Mouse (Mus musculus) CH12.LX (cell line): ENCODE measurements around the gene Zfand4. TPM values are rescaled to one million over a fixed set of nuclear protein-coding genes. Genes with fewer than 3 reads are reported as not detected.

ENCODE experiments used
- DNase-seq: peaks from one replicate; pipeline ENCODE4 v3.0.0-alpha.2; 2013; ENCODE audit errors: extremely low read depth
- H3K27ac ChIP-seq: 2 replicates; pipeline ENCODE4 v1.5.1; 2012; ENCODE audit warnings: low read depth, mild to moderate bottlenecking, control low read depth, moderate library complexity; ENCODE audit not compliant: insufficient read depth
- H3K27me3 ChIP-seq: replicated peaks from 2 replicates; pipeline ENCODE3; 2012; ENCODE audit warnings: inconsistent platforms
- H3K36me3 ChIP-seq, 2 experiments: replicated peaks in 1 of 2; 2 replicates each; pipeline versions ENCODE3 to v1.6.1; 2012; ENCODE audit warnings: inconsistent platforms in 1 of 2, low read length in 1 of 2, mild to moderate bottlenecking in 1 of 2, mixed read lengths in 1 of 2, moderate library complexity in 1 of 2; ENCODE audit not compliant: control insufficient read depth in 1 of 2, insufficient read depth in 1 of 2
- H3K4me1 ChIP-seq, 2 experiments: 2 replicates each; pipeline ENCODE4 v1.6.1; 2012; ENCODE audit warnings: inconsistent platforms in 1 of 2, moderate library complexity in 1 of 2; ENCODE audit not compliant: insufficient read depth in 2 of 2, control insufficient read depth in 1 of 2
- H3K4me2 ChIP-seq: 2 replicates; pipeline ENCODE4 v1.6.1; 2012; ENCODE audit warnings: low read depth, mild to moderate bottlenecking, control low read depth; ENCODE audit not compliant: poor library complexity, insufficient read depth, severe bottlenecking
- H3K4me3 ChIP-seq, 3 experiments: fragments of 150-350 bp in 1 of 3; sonication (generic) in 1 of 3; replicated peaks in 1 of 3; 2 replicates each; pipeline versions ENCODE3 to v1.5.1; 2011 to 2012; ENCODE audit warnings: low read depth in 2 of 3, low read length in 2 of 3, mild to moderate bottlenecking in 2 of 3, moderate library complexity in 2 of 3, control low read depth in 1 of 3, improper control_type of control experiment in 1 of 3, inconsistent platforms in 1 of 3, mixed read lengths in 1 of 3; ENCODE audit not compliant: poor library complexity in 1 of 3
- H3K79me2 ChIP-seq: replicated peaks from 2 replicates; pipeline ENCODE4 v1.6.1; 2012; ENCODE audit warnings: mild to moderate bottlenecking, moderate library complexity; ENCODE audit not compliant: control insufficient read depth, poor library complexity, insufficient read depth, severe bottlenecking; ENCODE audit errors: extremely low read depth
- H3K9ac ChIP-seq: 2 replicates; pipeline ENCODE4 v1.6.1; 2012; ENCODE audit warnings: low read depth, mild to moderate bottlenecking, control low read depth, moderate library complexity; ENCODE audit not compliant: insufficient read depth
- H3K9me3 ChIP-seq: replicated peaks from 2 replicates; pipeline ENCODE3; 2012; ENCODE audit warnings: low read length, inconsistent platforms, mixed read lengths
- BHLHE40 ChIP-seq: IDR thresholded peaks from 2 replicates; pipeline ENCODE4 v1.6.1; 2011; ENCODE audit warnings: mild to moderate bottlenecking, low read depth, low read length, improper control_type of control experiment
- CHD1 ChIP-seq: IDR thresholded peaks from 2 replicates; pipeline ENCODE4 v1.6.1; 2012; ENCODE audit warnings: low read depth, low read length, improper control_type of control experiment, inconsistent platforms
- CHD2 ChIP-seq: IDR thresholded peaks from 2 replicates; pipeline ENCODE4 v1.6.1; 2011; ENCODE audit warnings: low read length, improper control_type of control experiment
- E2F4 ChIP-seq: IDR thresholded peaks from 2 replicates; pipeline ENCODE4 v1.6.1; 2011; ENCODE audit warnings: low read depth, low read length, improper control_type of control experiment; ENCODE audit not compliant: insufficient replicate concordance
- EP300 ChIP-seq: IDR thresholded peaks from 2 replicates; pipeline ENCODE4 v1.6.1; 2011; ENCODE audit warnings: low read length, improper control_type of control experiment
- ETS1 ChIP-seq: conservative IDR thresholded peaks from 2 replicates; pipeline ENCODE4 v1.6.1; 2012; ENCODE audit warnings: low read depth, mild to moderate bottlenecking, inconsistent platforms, low read length, improper control_type of control experiment, moderate library complexity
- HCFC1 ChIP-seq: IDR thresholded peaks from 2 replicates; pipeline ENCODE4 v1.6.1; 2012; ENCODE audit warnings: low read depth, mild to moderate bottlenecking, inconsistent platforms, low read length, improper control_type of control experiment
- IRF4 ChIP-seq: IDR thresholded peaks from 2 replicates; pipeline ENCODE4 v1.6.1; 2014; ENCODE audit warnings: low read depth, mild to moderate bottlenecking, inconsistent platforms, low read length, improper control_type of control experiment
- JUN ChIP-seq: IDR thresholded peaks from 2 replicates; pipeline ENCODE4 v1.6.1; 2011; ENCODE audit warnings: low read depth, mild to moderate bottlenecking, low read length, improper control_type of control experiment, moderate library complexity; ENCODE audit not compliant: insufficient read depth
- JUND ChIP-seq: conservative IDR thresholded peaks from 2 replicates; pipeline ENCODE4 v1.6.1; 2011; ENCODE audit warnings: low read depth, low read length, improper control_type of control experiment
- MAFK ChIP-seq: IDR thresholded peaks from 2 replicates; pipeline ENCODE4 v1.6.1; 2011; ENCODE audit warnings: low read length, improper control_type of control experiment; ENCODE audit not compliant: insufficient replicate concordance
- MAX ChIP-seq: IDR thresholded peaks from 2 replicates; pipeline ENCODE4 v1.6.1; 2011; ENCODE audit warnings: low read length, improper control_type of control experiment
- MEF2A ChIP-seq: IDR thresholded peaks from 2 replicates; pipeline ENCODE4 v1.6.1; 2014; ENCODE audit warnings: low read depth, mild to moderate bottlenecking, inconsistent platforms, low read length, improper control_type of control experiment, borderline replicate concordance
- NELFE ChIP-seq: IDR thresholded peaks from 2 replicates; pipeline ENCODE4 v1.6.1; 2011; ENCODE audit warnings: low read depth, low read length, improper control_type of control experiment
- PAX5 ChIP-seq: IDR thresholded peaks from 2 replicates; pipeline ENCODE4 v1.6.1; 2012; ENCODE audit warnings: low read length, inconsistent platforms, mixed read lengths
- RAD21 ChIP-seq: IDR thresholded peaks from 2 replicates; pipeline ENCODE4 v1.6.1; 2011; ENCODE audit warnings: low read depth, mild to moderate bottlenecking, low read length, improper control_type of control experiment, moderate library complexity
- SIN3A ChIP-seq: IDR thresholded peaks from 2 replicates; pipeline ENCODE4 v1.6.1; 2012; ENCODE audit warnings: low read length, improper control_type of control experiment, inconsistent platforms
- SMC3 ChIP-seq: IDR thresholded peaks from 2 replicates; pipeline ENCODE4 v1.6.1; 2011; ENCODE audit warnings: low read depth, low read length, improper control_type of control experiment
- UBTF ChIP-seq: IDR thresholded peaks from 2 replicates; pipeline ENCODE4 v1.6.1; 2012; ENCODE audit warnings: low read depth, mild to moderate bottlenecking, inconsistent platforms, low read length, improper control_type of control experiment, moderate library complexity
- ZC3H11A ChIP-seq: IDR thresholded peaks from 2 replicates; pipeline ENCODE4 v1.6.1; 2012; ENCODE audit warnings: low read depth, mild to moderate bottlenecking, inconsistent platforms, low read length, improper control_type of control experiment
- dilution Hi-C: fragments of 300-500 bp; cut with MboI; formaldehyde crosslinking; loops from 2 replicates; pipeline ENCODE4 v1.14.3; 2020; ENCODE audit warnings: low sequenced_read_pairs; ENCODE audit not compliant: extremely low pct_unique_long_range_greater_than_20kb, extremely low pct_ligation_motif_present
- in situ Hi-C: fragments of 300-500 bp; cut with MboI; formaldehyde crosslinking; loops from 3 replicates; pipeline ENCODE4 v1.14.3; 2019; ENCODE audit warnings: low sequenced_read_pairs, low pct_ligation_motif_present, low pct_unique_long_range_greater_than_20kb, mixed read lengths
- polyA plus RNA-seq: library from polyadenylated mRNA; unstranded; fragments of >175 nt; gene quantifications from 2 replicates; pipeline ENCODE4 v1.2.1, GENCODE M21; 2012; ENCODE audit warnings: low read depth; ENCODE audit not compliant: insufficient read length
- total RNA-seq, 2 experiments: library from RNA; depleted of rRNA; stranded (reverse); fragments of 300-350 nt in 1 of 2; fragments of >200 nt in 1 of 2; gene quantifications; 2 replicates each; pipeline ENCODE4 v1.2.3; 2012 to 2014

Gene Zfand4
- total and polyA plus RNA-seq, 3 experiments: 2.2 to 3.8 (median 3.1) TPM

DNA sequence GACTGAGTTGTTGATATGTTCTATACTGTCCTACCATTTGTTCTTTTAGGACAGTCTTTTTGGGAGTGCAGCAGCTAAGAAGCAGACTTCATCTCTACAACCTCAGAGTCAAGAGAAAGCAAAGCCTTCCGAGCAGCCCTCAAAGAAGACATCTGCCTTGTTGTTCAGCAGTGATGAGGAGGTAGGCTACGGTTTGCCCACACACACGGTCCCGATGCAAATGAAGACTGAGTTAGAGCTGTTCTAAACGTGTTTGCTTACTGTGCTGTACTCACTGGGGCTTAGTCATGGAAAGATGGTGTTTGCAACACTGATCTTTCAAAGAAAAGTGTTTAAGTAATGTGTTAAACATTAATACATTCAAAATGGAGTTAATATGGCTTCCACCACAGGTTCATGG, 25.9 kb upstream of the Zfand4 start:
- DNase-seq: no peak
- H3K79me2 ChIP-seq: no peaks in the 10 kb centered on the region
- H3K4me3 ChIP-seq: no peak overlapping the region
- H3K9ac ChIP-seq: no peak overlapping the region
- no peaks in the 10 kb centered on the region for H3K9me3 ChIP-seq
- dilution Hi-C loops: no loop called here
- peaks cover 5 to 37% of the 10 kb centered on the region in 2 experiments for H3K4me1 ChIP-seq
- H3K27me3 ChIP-seq: no peaks in the 10 kb centered on the region
- H3K27ac ChIP-seq: no peak overlapping the region
- H3K4me2 ChIP-seq: no peak overlapping the region
- peaks cover 39 to 60% of the 10 kb centered on the region in 2 experiments for H3K36me3 ChIP-seq
- no peak for TF ChIP-seq HCFC1
- TF ChIP-seq MAFK: no peak
- no peak for TF ChIP-seq JUND
- no peak for TF ChIP-seq CHD1
- no peak for TF ChIP-seq SIN3A
- TF ChIP-seq RAD21: no peak
- no peak for TF ChIP-seq NELFE
- no peak for TF ChIP-seq MAX
- TF ChIP-seq BHLHE40: no peak
- no peak for TF ChIP-seq MEF2A
- TF ChIP-seq, all 38 proteins: peak for 0
- in situ Hi-C loops: no loop called here

- dilution Hi-C loops (no loop called here), in situ Hi-C loops (no loop called here)
- H3K79me2 ChIP-seq: no peaks in the 10 kb centered on the region
Measured at GRCm38 (mm10) chr6:116240371-116240770, 23.7 kb upstream of the Zfand4 start.

DNA sequence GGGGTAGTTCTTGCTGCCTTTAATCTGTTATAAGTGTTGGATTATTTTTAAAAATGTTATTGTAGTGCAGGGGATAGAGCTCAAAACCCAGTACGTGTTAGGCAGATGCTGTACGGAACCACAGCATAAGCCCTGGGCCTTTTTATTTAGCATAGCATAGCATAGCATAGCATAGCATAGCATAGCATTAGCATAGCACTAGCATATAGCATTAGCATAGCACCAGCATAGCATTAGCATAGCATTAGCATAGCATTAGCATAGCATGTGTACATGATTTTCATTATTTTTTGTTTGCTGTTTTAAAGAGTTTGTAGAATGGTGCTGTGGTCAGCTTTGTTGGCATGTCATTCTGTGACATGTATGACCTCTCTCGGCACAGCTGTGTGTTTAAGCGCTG, 4.4 kb upstream of the Zfand4 start:
- DNase-seq: no peak
- H3K9ac ChIP-seq: no peak overlapping the region
- H3K27ac ChIP-seq: no peak overlapping the region
- no peak overlapping the region for H3K4me2 ChIP-seq
- no peaks in the 10 kb centered on the region for H3K27me3 ChIP-seq
- dilution Hi-C loops: no loop called here
- peaks cover 37 to 78% of the 10 kb centered on the region in 2 experiments for H3K36me3 ChIP-seq
- no peak overlapping the region for H3K4me3 ChIP-seq
- TF ChIP-seq EP300 (no peak), SMC3 (no peak), ZC3H11A (no peak), UBTF (no peak), HCFC1 (no peak), CHD1 (no peak), CHD2 (no peak), JUN (no peak), PAX5 (no peak), JUND (no peak), E2F4 (no peak)
- TF ChIP-seq, all 38 proteins: peak for 0
- Histone ChIP-seq H3K4me1 (peaks cover 0 to 8% of the 10 kb centered on the region in 2 experiments; a peak in 2 of 4 replicates), H3K79me2 (no peaks in the 10 kb centered on the region), H3K9me3 (no peaks in the 10 kb centered on the region)
- in situ Hi-C loops: no loop called here

More at GRCm38 (mm10) chr6:116240371-116240770, 23.7 kb upstream of the Zfand4 start:
- TF ChIP-seq JUN (no peak), ETS1 (peak; percentile 26; the same call in 1 of the 2 replicates), MEF2A (no peak), IRF4 (0 out of 2 replicates have a peak, but pooled peaks have one; percentile 20)
- TF ChIP-seq, all 38 proteins: peak for 2
- H3K9me3 ChIP-seq: no peaks in the 10 kb centered on the region
- peaks cover 43 to 73% of the 10 kb centered on the region in 2 experiments for H3K36me3 ChIP-seq
- peak; percentile 70 for DNase-seq
- no peak overlapping the region for H3K4me3 ChIP-seq
- H3K27ac ChIP-seq: no peak overlapping the region
- H3K4me2 ChIP-seq: no peak overlapping the region
- H3K9ac ChIP-seq: no peak overlapping the region
- peaks cover 5 to 32% of the 10 kb centered on the region in 2 experiments for H3K4me1 ChIP-seq
- H3K27me3 ChIP-seq: no peaks in the 10 kb centered on the region
